Comparison of ENCODE assay signal across 8 mouse cellular contexts in the genomic region with DNA sequence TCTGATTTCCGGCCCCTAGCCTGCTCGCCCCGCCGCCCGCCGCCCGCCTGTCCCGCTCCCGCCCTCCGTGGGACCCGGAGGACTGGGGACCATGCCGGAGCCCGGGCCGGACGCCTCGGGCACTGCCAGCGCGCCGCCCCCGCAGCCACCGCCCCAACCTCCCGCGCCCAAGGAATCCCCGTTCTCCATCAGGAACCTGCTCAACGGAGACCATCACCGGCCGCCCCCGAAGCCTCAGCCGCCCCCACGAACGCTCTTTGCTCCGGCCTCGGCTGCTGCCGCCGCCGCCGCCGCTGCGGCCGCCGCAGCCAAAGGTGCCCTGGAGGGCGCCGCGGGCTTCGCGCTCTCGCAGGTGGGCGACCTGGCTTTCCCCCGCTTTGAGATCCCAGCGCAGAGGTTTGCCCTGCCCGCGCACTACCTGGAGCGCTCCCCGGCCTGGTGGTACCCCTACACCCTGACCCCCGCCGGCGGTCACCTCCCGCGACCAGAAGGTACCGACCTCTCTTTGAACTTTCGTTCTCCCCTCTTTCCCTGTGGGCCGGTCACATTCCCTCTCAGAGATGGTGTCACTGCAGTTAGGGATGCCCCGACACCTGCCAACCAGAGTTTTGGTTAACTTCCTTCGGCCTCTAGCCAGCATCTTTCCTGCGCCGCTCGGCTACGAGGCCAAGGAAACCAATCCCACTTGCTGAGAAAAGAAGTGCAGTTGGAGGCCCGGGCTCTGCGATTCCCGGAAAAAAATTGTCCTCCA. TPM values are rescaled to one million over a fixed set of nuclear protein-coding genes. Genes with fewer than 3 reads are reported as not detected.
DNase-seq lines count a peak whose midpoint lies in the region; ATAC-seq lines count a peak whose summit lies in the region.

No protein-coding gene starts in this region.

- H3K27ac ChIP-seq in hindbrain, embryonic 11.5 days (ENCODE audit: low read depth, low read length), result peak overlapping the region; percentile 24
- H3K27ac ChIP-seq in midbrain, embryonic 12.5 days (replicated peaks), result no peak overlapping the region

- ATAC-seq in hindbrain, embryonic 11.5 days (ENCODE audit: low FRiP score), result no peak
- ATAC-seq in midbrain, embryonic 12.5 days (ENCODE audit: low FRiP score, low read depth), result peak; percentile 50; the same call in 1 of the 2 replicates

- intact Hi-C loops in left cerebral cortex, postnatal 4 days (cut with DNase I), result loop anchor here (10.0 kb wide), 2 partner anchors 202 to 672 kb away; no protein-coding TSS in a partner anchor
- intact Hi-C loops in left cerebral cortex, postnatal 25 days (cut with DNase I), result no loop called here

- peaks cover 90% of the 10 kb centered on the region for H3K27me3 ChIP-seq in hindbrain, embryonic 11.5 days (ENCODE audit: control insufficient read depth, insufficient read depth, low read length)
- H3K27me3 ChIP-seq in midbrain, embryonic 12.5 days, result peaks cover 98% of the 10 kb centered on the region

- DNase-seq in cerebellum, postnatal 14 days, result peak; percentile 12 to 19
- no peak for DNase-seq in cerebellum, adult 18-20 months
- peak; percentile 59 for DNase-seq in ZHBTc4 (ENCODE audit: low read depth, low spot score)
- DNase-seq in hindbrain, embryonic 11.5 days (ENCODE audit: low spot score), result peak; percentile 65
- DNase-seq in left cerebral cortex, postnatal 4 days, result no peak
- DNase-seq in adrenal gland, postnatal 10 days, result no peak
- DNase-seq in left cerebral cortex, postnatal 25 days (ENCODE audit: low spot score in 2 of 2), result no peak

- WGBS in hindbrain, embryonic 11.5 days, result under 1% methylated on average over 53 of the region's 71 CpGs
- WGBS in midbrain, embryonic 12.5 days, result under 1% methylated on average over 65 of the region's 71 CpGs

- H3K4me1 ChIP-seq in hindbrain, embryonic 11.5 days (replicated peaks; ENCODE audit: control insufficient read depth, insufficient read depth, low read length), result peaks cover 19% of the 10 kb centered on the region
- peaks cover 31% of the 10 kb centered on the region for H3K4me1 ChIP-seq in midbrain, embryonic 12.5 days

- H3K9me3 ChIP-seq in hindbrain, embryonic 11.5 days (ENCODE audit: control insufficient read depth, low read length), result no peaks in the 10 kb centered on the region
- H3K9me3 ChIP-seq in midbrain, embryonic 12.5 days, result no peaks in the 10 kb centered on the region

- peak overlapping the region; percentile 40 for H3K4me3 ChIP-seq in hindbrain, embryonic 11.5 days (ENCODE audit: low read depth, low read length)
- peak overlapping the region; percentile 46 for H3K4me3 ChIP-seq in midbrain, embryonic 12.5 days

- H3K36me3 ChIP-seq in hindbrain, embryonic 11.5 days (ENCODE audit: control insufficient read depth, insufficient read depth, low read length), result no peaks in the 10 kb centered on the region
- H3K36me3 ChIP-seq in midbrain, embryonic 12.5 days, result no peaks in the 10 kb centered on the region

- peak overlapping the region; percentile 82 for H3K4me2 ChIP-seq in hindbrain, embryonic 11.5 days (replicated peaks; ENCODE audit: low read depth, low read length)
- peak overlapping the region; percentile 71 for H3K4me2 ChIP-seq in midbrain, embryonic 12.5 days (replicated peaks)

- H3K9ac ChIP-seq in hindbrain, embryonic 11.5 days (ENCODE audit: low read depth, low read length), result peak overlapping the region; percentile 42
- H3K9ac ChIP-seq in midbrain, embryonic 12.5 days (replicated peaks), result peak overlapping the region; percentile 52

RNA-seq across cellular contexts. Expression of gene Hmx3, which starts 0.4 kb away (rescaled TPM):
- 0.57 and 1.2 TPM in 2 replicates for polyA plus RNA-seq in hindbrain, embryonic 11.5 days (2014; fragmentation: Nextera tagmentation; extraction: Ambion mirVana)
- polyA plus RNA-seq in midbrain, embryonic 12.5 days (2016; fragmentation: Nextera tagmentation; extraction: Ambion mirVana), result 0.11 and 0.16 TPM in 2 replicates
- not detected for total RNA-seq in left cerebral cortex, postnatal 4 days (2021)
- total RNA-seq in adrenal gland, postnatal 10 days (2021), result not detected
- total RNA-seq in left cerebral cortex, postnatal 25 days (2021), result not detected

RNA-seq across cellular contexts. Expression of gene Hmx2, which starts 5.5 kb away (rescaled TPM):
- polyA plus RNA-seq in hindbrain, embryonic 11.5 days (2014; fragmentation: Nextera tagmentation; extraction: Ambion mirVana), result 2.7 and 3.5 TPM in 2 replicates
- 0.34 and 0.56 TPM in 2 replicates for polyA plus RNA-seq in midbrain, embryonic 12.5 days (2016; fragmentation: Nextera tagmentation; extraction: Ambion mirVana)
- not detected for total RNA-seq in left cerebral cortex, postnatal 4 days (2021)
- not detected for total RNA-seq in adrenal gland, postnatal 10 days (2021)
- not detected for total RNA-seq in left cerebral cortex, postnatal 25 days (2021)

RNA-seq across cellular contexts. Expression of gene Bub3, which starts 17.0 kb away (rescaled TPM):
- polyA plus RNA-seq in hindbrain, embryonic 11.5 days (2014; fragmentation: Nextera tagmentation; extraction: Ambion mirVana), result 271 and 278 TPM in 2 replicates
- 229 and 246 TPM in 2 replicates for polyA plus RNA-seq in midbrain, embryonic 12.5 days (2016; fragmentation: Nextera tagmentation; extraction: Ambion mirVana)
- total RNA-seq in left cerebral cortex, postnatal 4 days (2021), result 10 to 100 TPM; 56.6 to 59.5 TPM
- total RNA-seq in adrenal gland, postnatal 10 days (2021), result 10 to 100 TPM; 58.6 to 68.0 TPM
- 10 to 100 TPM; 61.5 to 62.7 TPM for total RNA-seq in left cerebral cortex, postnatal 25 days (2021)

Comparison
In these comparisons a context has a peak if more than half of its experiments do, and no peak if none do; other contexts are left out.
1. DNase-seq: peak in cerebellum, postnatal 14 days (2 of 2), ZHBTc4 (single experiment) and hindbrain, embryonic 11.5 days (single experiment); none in cerebellum, adult 18-20 months (0 of 2), left cerebral cortex, postnatal 4 days (single experiment), adrenal gland, postnatal 10 days (single experiment) and left cerebral cortex, postnatal 25 days (0 of 2).